Mouse (Mus musculus) kidney, adult 8-10 months (tissue): ENCODE measurements around the gene Cdc25b.
A peak's percentile ranks its signal among the peaks of the same experiment; 100 is the strongest.

Experiments
- DNase-seq, 2 experiments: peaks; one replicate each; pipeline ENCODE4 v3.0.0; 2022

Gene Cdc25b

GRCm38 (mm10) chr2:131232558-131232957 lies 45.8 kb downstream of the Cdc25b start:
- no peak for DNase-seq

GRCm38 (mm10) chr2:131233307-131234126 lies 46.8 kb downstream of the Cdc25b start, which contains the start of gene Mavs:
Gene Mavs (plus strand): TSS chr2:131234063.
- peak; percentile 97 to 98 for DNase-seq

- no peak for DNase-seq
Observed at GRCm38 (mm10) chr2:131234127-131234650, 47.4 kb downstream of the Cdc25b start.

- DNase-seq, result peak; percentile 56 to 60
Observed at GRCm38 (mm10) chr2:131234970-131235635, 48.4 kb downstream of the Cdc25b start.

- no peak for DNase-seq
Observed at GRCm38 (mm10) chr2:131242180-131242579, 55.4 kb downstream of the Cdc25b start.

- no peak for DNase-seq
Observed at GRCm38 (mm10) chr2:131242929-131243328, 56.2 kb downstream of the Cdc25b start.
